Mouse (Mus musculus): ENCODE data around the gene Anpep.

DNA sequence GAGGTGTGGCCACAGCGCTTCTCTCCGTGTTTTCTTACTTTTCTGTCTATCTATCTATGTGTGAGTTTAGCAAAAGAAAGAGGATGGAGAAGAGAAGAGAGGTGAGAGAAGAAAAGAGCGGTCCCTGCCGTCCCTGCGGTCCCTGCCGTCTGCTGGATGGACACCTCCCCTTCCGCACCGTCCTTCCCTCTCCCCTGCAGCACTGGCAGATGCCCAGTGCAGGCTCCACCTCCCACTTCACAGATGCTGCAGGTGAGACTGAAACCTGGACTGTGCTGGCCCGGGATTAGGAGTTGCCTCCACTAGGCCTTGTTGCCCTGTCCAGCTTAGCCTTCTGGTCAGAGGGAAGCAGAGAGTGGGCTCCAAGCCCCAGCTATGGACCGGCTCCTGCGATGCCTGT is 59.5 kb downstream of the Anpep start:
- TF ChIP-seq CTCF (IDR thresholded peaks at IDR 0.05; ENCODE audit: borderline replicate concordance, insufficient read depth, low read length) (no peak), POLR2A (IDR thresholded peaks at IDR 0.05; ENCODE audit: low read depth, low read length) (no peak)
